In the genomic region with DNA sequence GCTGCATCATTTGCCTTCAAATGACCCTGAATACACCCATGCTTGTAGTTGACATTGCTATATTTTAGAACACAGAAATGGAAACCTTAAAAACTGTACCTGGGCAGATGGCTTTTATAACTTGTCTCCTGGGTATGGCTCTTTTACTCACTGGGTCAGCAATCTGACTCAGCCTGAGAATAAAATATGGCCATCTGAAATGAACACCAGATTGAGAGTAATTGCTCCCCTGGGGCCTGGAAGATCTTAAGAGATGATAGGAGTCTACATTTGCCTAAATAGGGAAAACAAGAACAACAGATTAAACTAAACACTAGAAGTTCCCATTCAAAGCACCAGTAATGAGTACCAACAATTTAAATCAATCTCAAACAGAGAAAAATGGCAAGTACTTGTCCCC, we compare ENCODE assay signal across 15 mouse cellular contexts.
"Had no signal": no experiment of that assay in that cellular context is flagged by ENCODE, and none has a peak within 500 bp of the region (broad histone marks: within the 10 kb centered on the region; RNA-seq: fewer than 3 reads in every experiment).

No protein-coding gene starts in this region.

- DNase-seq: liver, postnatal 0 days; lung, adult 2 months; lung, postnatal 14 days; lung, postnatal 36 days; right cerebral cortex, postnatal 14 days; thymus, adult 2 months; thymus, postnatal 25 days; thymus, postnatal 4 days had no signal

- H3K27ac ChIP-seq: lung, embryonic 15.5 days; macrophage; midbrain, embryonic 13.5 days; midbrain, embryonic 15.5 days; neural tube, embryonic 12.5 days; stomach, embryonic 15.5 days; stomach, postnatal 0 days had no signal

- H3K4me1 ChIP-seq: lung, embryonic 15.5 days; midbrain, embryonic 13.5 days; midbrain, embryonic 15.5 days; neural tube, embryonic 12.5 days; stomach, embryonic 15.5 days had no signal

- H3K36me3 ChIP-seq: lung, embryonic 15.5 days; midbrain, embryonic 13.5 days; midbrain, embryonic 15.5 days; neural tube, embryonic 12.5 days; stomach, embryonic 15.5 days had no signal

- H3K4me3 ChIP-seq: lung, embryonic 15.5 days; midbrain, embryonic 13.5 days; midbrain, embryonic 15.5 days; neural tube, embryonic 12.5 days; stomach, embryonic 15.5 days had no signal

- H3K27me3 ChIP-seq: lung, embryonic 15.5 days; midbrain, embryonic 13.5 days; midbrain, embryonic 15.5 days; neural tube, embryonic 12.5 days; stomach, embryonic 15.5 days had no signal
